Comparison of ENCODE assay signal across 19 mouse cellular contexts in the genomic region with DNA sequence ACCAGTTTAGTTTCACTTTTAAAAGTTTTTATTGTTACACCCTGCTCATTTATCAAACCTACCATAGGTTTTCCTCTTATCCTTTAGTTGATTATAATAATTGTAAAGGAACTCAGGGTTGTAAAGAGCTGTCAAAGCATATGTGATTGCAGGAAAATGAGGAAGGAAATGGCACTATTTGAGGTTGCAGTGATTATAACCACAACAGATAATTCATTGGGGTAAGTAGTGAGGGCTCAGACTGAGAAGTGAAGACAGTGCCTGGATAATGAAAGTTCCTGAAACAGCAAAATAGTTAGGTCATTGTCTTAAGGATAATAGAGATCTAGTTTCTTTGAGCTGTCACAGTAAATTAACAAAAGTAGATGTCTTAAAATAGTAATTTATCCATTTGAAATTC.
"Had no signal": no experiment of that assay in that cellular context is flagged by ENCODE, and none has a peak within 500 bp of the region (broad histone marks: within the 10 kb centered on the region; RNA-seq: fewer than 3 reads in every experiment).

No protein-coding gene starts in this region.

- H3K4me2 ChIP-seq: lung, embryonic 14.5 days; midbrain, embryonic 11.5 days; neural tube, embryonic 13.5 days; neural tube, embryonic 15.5 days had no signal

- ATAC-seq: midbrain, embryonic 16.5 days had no signal

- DNase-seq: lung, adult 18-20 months; lung, embryonic 14.5 days; lung, postnatal 10 days; lung, postnatal 4 days; midbrain, embryonic 14.5 days; retina, postnatal 1 day; right cerebral cortex, adult 18-20 months; right cerebral cortex, postnatal 25 days; right cerebral cortex, postnatal 4 days; spleen, adult 18-20 months; thymus, adult 18-20 months; thymus, postnatal 14 days; thymus, postnatal 36 days had no signal

- H3K4me3 ChIP-seq: megakaryocyte, embryonic 14.5 days; myocyte; neural tube, embryonic 13.5 days; neural tube, embryonic 15.5 days had no signal

- H3K4me1 ChIP-seq: megakaryocyte, embryonic 14.5 days; neural tube, embryonic 13.5 days; neural tube, embryonic 15.5 days had no signal

- H3K9ac ChIP-seq: lung, embryonic 14.5 days; neural tube, embryonic 13.5 days; neural tube, embryonic 15.5 days had no signal

- H3K27ac ChIP-seq: neural tube, embryonic 13.5 days; neural tube, embryonic 15.5 days had no signal

- H3K27me3 ChIP-seq: megakaryocyte, embryonic 14.5 days; neural tube, embryonic 13.5 days; neural tube, embryonic 15.5 days had no signal

- H3K9me3 ChIP-seq: megakaryocyte, embryonic 14.5 days; neural tube, embryonic 13.5 days; neural tube, embryonic 15.5 days had no signal

- H3K36me3 ChIP-seq: neural tube, embryonic 13.5 days; neural tube, embryonic 15.5 days had no signal
